Mouse (Mus musculus) lung, adult 2 months (tissue): ENCODE measurements at regions not wholly inside any gene's neighbourhood (a gene's known extent, or its start where the extent isn't known, plus 50 kb on each side); places are given as distances from the start of the nearest gene placed in this dataset.

Experiments used
- CTCF ChIP-seq: fragments of 200-500 bp; IDR thresholded peaks from 2 replicates; pipeline ENCODE4 v1.5.1; 2011; ENCODE audit warnings: mild to moderate bottlenecking, low read length, control low read depth; ENCODE audit not compliant: insufficient read depth
- POLR2A ChIP-seq: fragments of 200-500 bp; IDR thresholded peaks from 2 replicates; pipeline ENCODE4 v1.6.1; 2011; ENCODE audit warnings: low read depth, mild to moderate bottlenecking, control low read depth, low read length, borderline replicate concordance; ENCODE audit errors: extremely low read depth

DNA sequence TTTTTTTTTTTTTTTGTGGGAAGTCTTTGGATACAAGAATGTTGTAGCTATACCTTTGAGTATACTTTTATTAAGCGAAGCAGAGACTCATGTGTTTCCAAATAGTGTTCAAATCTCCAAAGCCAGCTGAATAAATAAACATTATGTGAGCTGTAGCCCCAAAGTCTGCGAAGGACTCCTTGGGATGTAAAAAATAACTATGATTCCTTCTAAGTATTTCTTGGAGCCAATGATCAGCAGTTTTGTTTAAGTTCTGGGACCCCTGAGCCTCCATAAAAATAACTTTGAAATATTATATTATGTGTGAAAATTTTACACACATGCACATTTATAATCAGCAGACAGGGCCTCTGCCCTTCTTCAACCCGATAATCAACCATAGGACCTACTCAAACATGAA is 262.8 kb upstream of the Tenm3 start:
- TF ChIP-seq CTCF, result no peak
- no peak for TF ChIP-seq POLR2A
